Mouse (Mus musculus) lung, postnatal 0 days (tissue): ENCODE results near the gene Tstd3.

Source experiments
- CTCF ChIP-seq: IDR thresholded peaks from 2 replicates; pipeline ENCODE4 v1.5.1; 2016; ENCODE audit warnings: antibody characterized with exemption, mild to moderate bottlenecking
- EP300 ChIP-seq: IDR thresholded peaks from 2 replicates; pipeline ENCODE4 v1.6.1; 2016; ENCODE audit warnings: antibody characterized with exemption, mild to moderate bottlenecking, control low read depth

DNA sequence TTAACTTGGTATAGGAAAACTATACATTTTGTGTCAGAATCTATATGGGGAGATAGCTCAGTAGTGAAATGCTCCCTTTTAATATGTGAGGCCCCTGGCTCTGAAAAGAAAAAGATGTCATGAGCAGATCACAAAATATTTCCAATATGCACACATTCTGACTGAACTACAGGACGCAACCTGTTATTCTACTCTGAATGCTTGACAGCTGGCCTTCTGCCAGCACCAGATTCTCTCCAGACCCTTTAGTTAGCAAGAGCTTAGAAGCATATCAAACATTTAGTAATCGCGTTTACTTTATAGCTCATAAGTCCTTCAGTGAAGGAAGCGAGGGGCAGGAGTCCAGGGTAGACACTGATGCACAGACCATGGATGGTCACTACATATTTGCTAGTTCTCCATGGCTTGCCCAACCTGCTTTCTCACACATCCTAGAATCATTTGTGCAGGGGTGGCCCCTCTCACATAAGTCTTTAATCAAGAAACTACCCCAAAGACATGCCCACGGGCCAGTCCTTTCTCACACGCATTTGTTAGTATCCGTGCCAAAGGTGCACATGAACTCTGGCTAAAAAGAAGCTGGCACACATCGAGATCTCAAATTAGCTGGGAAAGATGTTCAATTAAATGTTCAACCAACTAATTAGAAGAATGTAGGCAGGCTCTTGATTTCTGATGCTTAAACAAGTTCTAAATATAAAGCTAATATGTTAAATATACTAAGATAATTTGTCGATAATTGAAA, 5.4 kb downstream of the Tstd3 start:
- TF ChIP-seq CTCF = no peak
- TF ChIP-seq EP300 = no peak
